Mouse (Mus musculus) adrenal gland (tissue): ENCODE data around the gene Gpt2.

ENCODE experiments used
- intact Hi-C: fragments of 180-260 bp; cut with DNase I; formaldehyde crosslinking; loops from one replicate; pipeline ENCODE4 v1.15.1; 2025

Gpt2 gene

DNA sequence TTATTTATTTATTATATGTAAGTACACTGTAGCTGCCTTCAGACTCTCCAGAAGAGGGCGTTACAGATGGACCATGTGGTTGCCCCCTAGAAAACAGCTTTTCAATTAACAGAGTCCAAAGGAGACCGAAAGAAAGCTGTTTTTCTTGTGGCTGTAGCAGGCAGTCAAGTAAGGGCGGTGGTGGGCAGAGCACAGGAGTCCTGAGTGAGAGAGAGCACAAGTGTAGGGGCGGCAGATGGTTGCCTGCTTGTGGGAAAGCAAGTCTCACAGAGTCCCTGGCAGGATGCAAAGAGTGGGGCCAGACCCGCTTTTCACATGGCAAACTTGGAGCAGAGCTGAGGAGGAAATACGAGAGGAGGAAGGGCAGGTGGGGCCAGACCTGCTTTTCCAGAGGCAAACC is 9.9 kb upstream of the Gpt2 start:
- intact Hi-C loops: no loop called here

DNA sequence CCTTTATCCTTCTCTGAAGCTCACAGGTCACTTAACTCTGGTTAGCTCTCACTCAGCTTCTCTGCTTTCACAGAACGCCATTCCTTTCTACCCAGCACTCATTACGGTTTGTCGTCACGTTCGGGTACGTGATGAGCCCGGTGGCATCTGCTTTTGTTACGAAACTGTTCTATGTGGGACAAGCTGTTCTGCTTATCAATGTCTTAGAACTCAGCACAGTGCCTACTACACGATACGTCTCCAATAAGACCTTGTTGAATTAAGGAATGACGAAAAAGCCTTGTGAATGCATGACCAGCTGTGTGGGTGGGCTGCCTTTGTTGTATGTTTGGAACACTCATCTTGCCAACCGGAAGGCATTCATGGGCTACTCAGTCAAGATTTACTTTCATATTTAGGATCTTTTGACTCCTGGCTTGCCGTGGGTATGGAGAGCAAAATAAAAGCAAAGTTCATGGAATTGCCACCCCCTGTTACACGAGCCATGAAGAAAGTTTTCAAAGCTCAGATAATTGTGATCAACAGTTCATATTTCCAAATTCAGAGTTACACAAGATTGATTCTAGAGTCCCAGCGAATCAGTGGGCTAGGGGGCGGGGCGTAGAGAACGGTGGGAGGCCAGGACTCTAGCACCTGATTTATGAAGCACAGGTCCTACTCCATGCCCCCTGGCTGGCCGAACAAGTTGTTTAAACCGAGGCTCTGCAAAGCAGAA is 4.3 kb upstream of the Gpt2 start:
- intact Hi-C loops: no loop called here

DNA sequence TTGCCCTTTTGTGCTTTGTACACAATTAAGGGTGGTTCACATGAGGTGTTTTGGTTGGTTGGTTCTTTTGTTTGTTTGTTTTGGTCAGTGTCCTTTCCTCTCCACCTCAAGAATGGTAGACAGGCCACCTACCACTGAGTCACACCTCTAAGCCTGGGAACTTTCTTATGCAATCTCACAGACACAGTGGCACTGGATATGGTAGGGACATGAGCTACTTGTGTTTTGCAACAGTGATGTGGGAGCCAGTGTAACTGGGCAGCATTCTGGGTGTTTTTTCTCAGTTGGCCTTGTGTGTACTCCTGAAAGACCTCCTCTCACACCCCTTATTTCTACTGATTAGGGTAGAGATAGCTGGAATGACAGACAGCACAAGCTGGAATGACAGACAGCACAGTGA is 3.7 kb upstream of the Gpt2 start:
- intact Hi-C loops: no loop called here

DNA sequence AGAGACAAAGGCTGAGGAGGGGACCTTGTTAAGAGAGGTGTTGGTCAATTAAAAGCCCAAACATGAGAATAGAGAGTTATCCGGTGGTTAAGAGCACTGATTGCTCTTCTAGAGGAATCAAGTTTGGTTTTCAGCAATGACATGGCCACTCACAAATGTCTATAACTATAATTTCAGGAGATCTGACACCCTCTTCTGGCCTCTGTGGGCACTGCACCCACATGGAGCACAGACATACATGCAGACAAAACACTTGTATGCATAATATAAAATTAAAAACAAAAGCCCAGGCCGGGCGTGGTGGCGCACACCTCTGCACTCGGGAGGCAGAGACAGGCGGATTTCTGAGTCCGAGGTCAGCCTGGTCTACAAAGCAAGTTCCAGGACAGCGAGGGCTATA is 2.8 kb upstream of the Gpt2 start:
- intact Hi-C loops: no loop called here

DNA sequence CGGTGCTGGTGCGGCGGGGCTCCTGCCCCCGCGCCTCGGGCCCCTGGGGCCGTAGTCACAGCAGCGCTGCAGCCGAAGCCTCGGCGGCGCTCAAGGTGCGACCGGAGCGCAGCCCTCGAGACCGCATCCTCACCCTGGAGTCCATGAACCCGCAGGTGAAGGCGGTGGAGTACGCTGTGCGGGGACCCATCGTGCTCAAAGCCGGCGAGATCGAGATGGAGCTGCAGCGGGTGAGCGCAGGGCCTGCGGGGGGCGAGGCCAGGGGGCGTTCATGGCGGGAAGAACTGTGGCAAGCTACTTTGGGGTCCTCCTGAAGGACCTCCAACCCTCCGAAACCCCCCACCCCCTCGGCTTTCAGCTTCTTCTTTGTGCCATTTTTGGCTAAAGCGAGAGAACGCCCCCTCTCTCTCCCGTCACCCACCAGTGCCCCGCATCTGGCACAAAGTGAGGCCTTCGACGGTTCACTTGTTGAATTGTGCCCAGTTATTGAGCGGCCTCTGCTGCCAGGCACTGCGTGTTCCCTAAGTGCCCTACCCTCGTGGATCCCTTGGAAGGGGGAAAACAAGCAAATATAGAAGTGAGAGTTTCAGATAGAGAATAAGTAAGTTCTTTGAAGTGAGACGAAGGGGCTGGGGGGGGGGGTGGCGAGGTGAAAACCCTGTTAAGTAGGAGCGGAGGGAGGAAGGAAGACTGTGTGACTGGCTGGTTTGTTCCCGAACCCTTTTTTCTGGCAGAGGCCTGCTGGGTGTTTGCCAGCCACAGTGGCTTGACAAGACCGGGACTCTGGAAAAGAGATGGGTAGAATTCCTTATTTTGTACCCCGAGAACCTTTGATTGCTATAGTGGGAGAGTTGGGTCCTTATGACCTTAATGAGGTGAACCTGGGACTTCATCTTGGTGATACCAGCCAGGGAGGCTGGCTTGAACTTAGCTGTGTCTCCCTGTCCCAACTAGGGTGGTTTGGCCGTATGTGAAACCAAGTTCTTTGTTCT is 860 bp downstream of the Gpt2 start:
- intact Hi-C loops: no loop called here

DNA sequence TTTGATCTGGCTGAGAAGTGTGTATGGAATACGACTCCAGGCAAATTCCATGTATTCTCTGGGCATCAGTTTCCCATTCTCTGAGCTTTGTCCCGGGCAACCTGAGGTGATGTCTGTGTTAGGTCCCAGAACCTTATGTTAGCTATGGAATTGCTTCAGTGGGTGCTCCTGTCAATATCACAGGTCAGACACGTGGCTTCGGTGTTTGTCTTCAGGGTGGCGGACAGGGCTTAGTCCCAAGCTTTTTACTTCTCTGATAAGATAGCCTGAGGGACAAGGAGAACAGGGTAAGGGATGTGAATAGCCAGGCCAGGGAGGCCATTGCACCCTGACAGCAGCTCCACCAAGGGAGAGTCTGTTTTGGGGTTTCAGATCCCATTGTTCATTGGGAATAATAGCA is 3.7 kb downstream of the Gpt2 start:
- intact Hi-C loops: loop anchor here (5.0 kb wide), 1 partner anchor 39 kb away; no protein-coding TSS in a partner anchor

DNA sequence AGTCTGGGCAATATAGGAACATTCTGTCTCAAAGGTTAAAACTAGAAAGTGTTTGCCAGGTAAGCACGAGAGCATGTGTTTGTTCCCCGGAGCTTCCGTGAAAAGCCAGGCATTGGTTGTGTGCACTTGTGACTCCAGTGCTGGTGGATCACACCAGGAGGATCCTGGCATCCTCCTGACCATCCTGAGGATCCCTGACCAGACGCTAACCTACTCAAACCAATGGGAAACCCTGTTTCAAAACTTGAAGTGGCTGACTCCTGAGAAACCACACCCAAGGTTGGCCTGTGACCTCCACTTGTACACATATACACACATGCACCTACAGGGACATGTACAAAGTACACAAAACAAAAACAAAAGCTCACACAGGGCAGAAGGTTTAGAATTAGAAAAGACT is 4.4 kb downstream of the Gpt2 start:
- intact Hi-C loops: loop anchor here (5.0 kb wide), 1 partner anchor 39 kb away; no protein-coding TSS in a partner anchor

DNA sequence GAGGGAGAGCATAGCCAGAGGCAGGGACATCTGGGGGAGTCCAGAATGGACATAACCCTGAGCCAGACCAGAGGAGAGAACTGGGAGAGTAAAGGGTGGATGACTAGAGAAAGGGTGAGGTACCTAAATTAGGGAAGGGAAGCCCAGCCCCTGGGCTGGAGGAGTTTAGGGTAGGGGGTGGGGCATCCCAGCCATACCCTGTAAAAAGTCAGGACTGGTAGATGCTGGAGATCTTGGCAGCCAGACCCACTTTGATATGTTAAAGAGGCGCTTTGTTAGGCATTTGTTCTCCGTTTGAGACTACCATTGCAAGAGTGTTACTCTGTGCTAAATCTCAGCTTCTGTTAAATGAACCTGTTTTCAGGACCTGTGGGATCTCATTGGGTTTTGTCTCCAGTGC is 6.2 kb downstream of the Gpt2 start:
- intact Hi-C loops: loop anchor here (5.0 kb wide), 1 partner anchor 41 kb away; no protein-coding TSS in a partner anchor

DNA sequence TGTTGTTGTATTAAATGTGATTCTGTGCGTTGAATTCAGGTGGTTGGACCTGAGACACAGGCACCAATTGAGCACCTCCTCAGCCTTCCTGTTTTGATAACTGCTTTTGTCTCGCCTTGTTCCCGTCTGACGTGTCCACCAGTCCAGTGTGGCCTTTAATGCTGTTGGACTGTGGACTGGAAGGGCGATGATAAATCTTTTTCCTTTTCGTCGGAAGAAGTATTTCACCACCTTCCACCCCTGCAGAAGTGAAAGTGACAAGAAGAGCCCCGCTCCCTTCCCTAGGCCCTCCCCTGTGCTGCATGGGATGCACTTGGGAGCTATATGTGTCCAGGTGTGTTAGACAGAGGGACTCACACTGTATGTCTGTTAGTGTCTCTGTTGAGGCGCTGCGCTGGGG is 8.1 kb downstream of the Gpt2 start:
- intact Hi-C loops: no loop called here

DNA sequence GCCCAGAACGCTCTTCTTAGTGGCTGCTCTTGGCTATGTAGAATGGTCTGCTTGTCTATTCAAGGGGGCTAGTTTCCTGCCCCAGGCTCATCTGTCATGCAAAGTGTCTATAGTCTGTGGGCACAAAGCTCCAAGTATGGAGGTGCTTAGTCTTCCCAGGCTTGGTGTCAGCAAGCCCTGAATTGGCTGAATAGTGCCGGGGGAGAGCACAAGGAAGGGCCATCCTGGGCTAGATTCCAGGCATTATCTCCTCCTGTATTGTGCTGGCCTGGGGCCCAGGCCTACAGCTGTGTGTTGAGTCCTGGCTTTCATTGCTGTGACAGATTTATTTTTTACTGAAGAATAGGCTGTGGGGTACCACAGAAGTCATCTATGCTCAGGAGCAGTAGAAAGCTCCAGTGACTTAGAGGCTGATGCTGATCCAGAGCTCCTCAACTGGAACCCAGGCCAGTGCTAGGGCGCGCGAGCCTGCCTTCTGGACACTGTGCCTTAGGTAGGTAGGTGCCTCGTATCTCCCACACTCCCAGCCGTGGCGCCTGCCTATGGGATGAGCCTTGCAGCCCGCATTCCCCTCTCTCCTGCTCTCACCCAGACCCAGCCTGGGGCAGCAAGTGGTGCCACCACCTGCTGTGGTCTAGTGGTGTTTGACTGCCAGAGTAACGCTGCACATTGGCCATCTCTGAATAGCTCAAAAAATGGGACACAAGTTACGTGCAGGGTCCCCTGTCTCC is 8.7 kb downstream of the Gpt2 start:
- intact Hi-C loops: no loop called here

DNA sequence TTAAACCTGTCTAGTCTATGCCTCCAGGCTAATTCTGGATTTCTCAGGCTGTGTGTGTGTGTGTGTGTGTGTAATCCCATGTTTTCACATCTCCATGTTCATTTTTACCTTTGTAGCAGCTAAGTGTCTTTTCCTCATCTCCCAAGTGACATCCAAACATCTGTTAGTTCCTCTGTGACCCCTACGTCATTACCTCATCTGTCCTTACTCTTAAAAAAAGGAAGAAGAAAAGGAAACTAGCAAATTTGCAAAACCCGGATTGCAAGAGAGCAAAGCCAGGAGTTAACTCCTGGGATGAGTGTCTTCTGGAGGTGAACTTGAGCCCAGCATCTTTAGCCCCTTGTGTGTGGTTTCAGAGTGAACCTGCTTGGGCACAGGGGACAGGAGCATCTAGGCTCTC is 10.0 kb downstream of the Gpt2 start:
- intact Hi-C loops: no loop called here

DNA sequence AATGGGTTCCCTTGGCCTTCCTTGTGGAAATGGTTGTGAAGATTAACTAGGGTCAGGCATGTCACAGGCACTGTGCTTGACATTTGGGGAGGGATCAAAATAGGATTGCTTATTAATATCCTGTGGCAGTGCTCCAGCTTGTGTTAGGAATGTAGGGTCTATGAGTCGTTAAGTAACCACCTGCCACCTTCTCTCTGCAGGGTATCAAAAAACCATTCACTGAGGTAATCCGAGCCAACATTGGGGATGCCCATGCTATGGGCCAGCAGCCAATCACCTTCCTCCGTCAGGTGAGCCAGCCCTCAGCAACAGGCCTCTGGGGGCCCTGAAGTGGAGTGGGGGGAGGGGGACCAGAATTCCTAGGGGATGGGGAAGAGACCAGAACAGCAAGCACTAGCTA is 10.7 kb downstream of the Gpt2 start:
- intact Hi-C loops: no loop called here

DNA sequence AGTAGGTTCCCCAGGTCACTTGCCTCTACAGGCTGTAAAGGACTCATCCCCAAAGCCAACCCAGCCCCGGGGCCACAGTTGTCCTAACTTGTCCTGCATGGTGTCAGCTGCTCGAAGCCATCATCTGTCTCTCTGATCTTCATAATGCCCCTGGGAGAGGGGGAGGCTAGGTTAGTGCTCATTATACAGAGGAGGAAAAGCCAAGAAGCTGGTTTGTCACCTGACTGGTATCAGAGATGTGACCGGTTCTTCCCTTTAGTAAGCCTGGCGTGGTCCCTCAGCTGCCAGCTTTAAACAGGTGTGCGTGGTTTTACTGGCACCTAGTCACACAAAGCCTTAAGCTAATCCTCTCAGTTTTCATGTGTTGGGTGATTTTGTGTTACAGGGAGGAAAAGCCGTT is 12.3 kb downstream of the Gpt2 start:
- intact Hi-C loops: no loop called here

DNA sequence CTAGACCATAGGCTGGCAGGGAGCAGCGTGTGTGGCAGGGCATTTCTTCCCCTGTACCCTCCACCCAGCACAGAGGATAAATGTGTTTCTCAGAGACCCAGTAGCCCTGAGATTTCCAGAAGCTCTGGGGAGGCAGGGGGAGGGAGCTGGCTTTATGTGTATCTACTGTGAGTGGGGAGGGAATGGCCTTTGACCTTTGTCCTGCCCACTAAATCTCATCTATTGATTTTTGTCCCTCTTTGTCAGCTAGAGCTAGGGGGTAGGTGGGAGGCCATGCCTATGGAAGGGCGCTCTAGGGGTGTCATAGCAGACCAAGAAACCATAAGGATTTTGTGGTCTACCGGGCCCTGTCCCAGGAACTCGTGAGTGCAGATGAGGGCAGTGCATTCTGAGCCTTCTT is 14.2 kb downstream of the Gpt2 start:
- intact Hi-C loops: no loop called here

DNA sequence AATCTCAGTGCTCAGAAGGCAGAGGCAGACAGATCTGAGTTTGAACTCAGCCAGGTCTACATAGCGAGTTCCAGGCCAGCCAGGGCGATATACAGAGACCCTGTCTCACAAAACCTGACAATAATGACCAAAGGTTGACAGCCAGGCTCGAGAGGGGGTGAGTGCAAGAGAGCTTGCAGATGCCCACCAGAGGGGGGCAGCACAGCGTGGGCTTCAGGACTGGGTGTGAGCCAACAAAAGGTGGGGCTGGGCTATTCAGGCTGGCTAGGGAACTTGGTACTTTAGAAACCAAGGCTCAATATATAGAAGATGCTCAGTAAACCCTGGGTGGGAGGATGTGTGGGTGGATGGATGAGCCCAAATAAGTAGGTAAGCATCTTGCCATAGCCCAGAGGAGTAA is 16.3 kb downstream of the Gpt2 start:
- intact Hi-C loops: no loop called here

DNA sequence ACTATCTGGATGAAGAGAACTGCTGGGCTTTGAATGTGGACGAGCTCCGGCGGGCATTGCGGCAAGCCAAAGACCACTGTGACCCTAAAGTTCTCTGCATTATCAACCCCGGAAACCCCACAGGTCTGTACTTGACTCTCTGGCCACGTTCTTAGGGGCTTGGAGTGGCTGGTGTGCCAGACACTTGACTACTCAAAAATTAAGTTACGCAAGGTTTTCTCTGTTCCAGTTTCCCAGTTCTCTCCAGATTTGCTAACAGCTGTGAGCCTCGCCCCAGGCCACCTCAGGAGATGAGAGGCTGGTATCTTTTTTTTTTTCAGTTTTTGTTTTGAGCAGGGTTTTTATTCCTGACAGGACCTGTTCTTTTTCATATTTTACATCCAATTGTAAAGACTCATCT is 19.9 kb downstream of the Gpt2 start:
- intact Hi-C loops: no loop called here

DNA sequence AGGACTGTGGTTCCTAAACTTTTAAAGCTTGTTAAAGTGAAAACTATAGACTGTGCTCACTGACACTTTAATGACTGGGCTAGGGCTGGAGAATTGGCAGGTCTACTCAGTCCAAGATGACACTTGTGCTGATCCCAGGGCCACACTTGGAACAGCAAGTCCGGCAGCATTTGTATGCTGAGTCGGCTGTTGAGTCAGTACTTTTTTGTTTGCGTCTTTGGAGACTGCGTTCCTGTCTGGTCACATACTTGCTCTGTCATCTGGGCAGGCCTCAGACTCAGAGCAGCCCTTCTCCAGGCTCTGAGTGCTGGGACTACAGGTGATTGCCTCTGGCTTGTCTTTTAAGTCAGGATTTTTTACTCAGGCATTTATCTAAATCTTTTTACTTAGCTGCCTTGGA is 20.9 kb downstream of the Gpt2 start:
- intact Hi-C loops: no loop called here

DNA sequence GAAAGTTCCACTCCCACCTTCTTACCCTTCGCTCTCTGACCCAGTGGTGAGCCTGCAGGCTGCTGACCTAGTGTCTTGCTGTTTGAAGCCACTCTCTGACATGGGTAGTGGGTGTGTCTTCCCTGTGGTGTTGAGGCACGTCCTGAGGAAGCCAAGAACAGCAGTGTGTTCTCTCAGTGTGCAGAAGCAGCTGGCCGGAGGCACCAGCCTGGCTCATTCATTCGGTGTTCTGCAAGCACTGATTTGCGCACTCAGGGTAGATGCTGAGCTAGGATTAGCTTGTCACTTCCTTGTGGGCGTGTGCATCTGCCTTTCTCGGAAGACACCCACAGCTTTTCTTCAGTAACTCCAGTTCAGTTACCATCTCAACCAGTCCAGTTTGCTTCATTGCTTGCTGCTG is 23.0 kb downstream of the Gpt2 start:
- intact Hi-C loops: no loop called here

DNA sequence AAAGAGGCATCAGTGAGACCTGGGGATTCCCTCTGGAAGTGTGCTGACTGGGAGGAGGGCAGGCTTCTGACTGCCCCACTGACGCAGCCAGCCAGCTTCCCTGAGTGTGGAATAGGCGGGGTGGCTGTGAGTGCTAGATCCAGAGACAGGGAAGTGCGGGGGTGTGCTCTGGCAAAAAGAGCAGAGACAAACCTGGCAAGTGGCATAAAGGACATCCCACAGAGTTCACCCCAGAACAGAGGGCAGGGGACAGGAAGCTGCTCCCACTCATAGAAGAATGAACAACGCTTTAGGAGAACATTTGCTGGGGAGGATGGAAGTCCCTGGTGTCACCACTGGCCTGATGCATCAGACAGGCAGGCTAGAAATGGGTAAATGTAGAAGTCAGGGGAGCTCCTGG is 25.0 kb downstream of the Gpt2 start:
- intact Hi-C loops: no loop called here

DNA sequence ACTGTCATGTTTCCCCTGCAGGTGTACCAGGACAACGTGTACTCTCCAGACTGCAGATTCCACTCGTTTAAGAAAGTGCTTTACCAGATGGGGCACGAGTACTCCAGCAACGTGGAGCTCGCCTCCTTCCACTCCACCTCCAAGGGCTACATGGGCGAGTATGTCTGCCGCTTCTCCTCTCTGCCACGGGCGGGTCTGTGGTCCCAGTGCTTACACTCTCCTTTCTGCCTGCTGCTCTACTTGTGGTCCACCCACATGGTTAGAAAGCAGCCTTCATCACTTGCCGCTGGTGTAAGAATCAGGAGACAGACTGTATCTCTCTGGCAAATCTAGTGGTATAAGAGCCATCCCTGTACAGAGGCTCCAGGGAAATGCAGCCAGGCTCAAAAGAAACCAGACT is 25.6 kb downstream of the Gpt2 start:
- intact Hi-C loops: no loop called here

DNA sequence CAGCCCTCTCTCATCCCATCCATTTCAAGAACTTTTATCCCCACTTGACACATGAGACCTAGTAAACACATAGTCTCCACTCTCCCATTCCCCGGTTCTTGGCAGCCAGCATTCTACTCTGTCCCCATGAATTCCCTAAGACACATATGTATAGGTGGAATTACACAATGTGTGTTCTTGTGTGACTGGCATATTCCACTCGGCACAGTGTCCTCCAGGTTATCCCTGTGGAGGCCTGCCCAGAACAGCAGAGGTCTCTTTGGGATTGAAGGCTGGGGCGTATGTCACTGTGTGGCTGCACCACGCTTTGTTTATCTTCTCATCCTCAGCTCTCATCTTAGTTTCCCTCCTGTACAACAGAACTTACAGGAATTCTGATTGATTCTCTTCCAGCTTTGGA is 28.2 kb downstream of the Gpt2 start:
- intact Hi-C loops: no loop called here

DNA sequence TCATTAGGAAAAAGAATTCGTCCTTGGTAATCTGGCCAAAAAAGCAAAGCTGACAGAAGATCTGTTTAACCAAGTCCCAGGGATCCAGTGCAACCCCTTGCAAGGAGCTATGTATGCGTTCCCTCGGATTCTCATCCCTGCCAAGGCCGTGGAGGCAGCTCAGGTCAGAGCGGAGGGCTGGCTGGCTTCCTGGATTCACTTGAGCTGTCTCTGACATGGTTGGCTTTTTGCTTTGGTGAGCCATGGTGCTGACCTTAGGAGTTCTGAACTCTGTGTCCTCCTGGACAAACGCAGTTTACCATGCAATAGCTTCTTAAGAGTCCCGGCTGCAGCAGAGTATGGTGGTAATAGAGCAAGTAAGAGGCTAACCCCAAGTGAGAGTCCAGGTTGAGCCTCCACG is 29.0 kb downstream of the Gpt2 start:
- intact Hi-C loops: no loop called here
